Mouse (Mus musculus) urinary bladder, postnatal 36 days (tissue): ENCODE measurements around the gene Gins2.

ENCODE experiments used
- DNase-seq, 2 experiments: peaks; one replicate each; pipeline ENCODE4 v3.0.0; 2022; ENCODE audit warnings: low spot score in 2 of 2, mixed read lengths in 1 of 2

Gene Gins2

GRCm38 (mm10) chr8:120565151-120565711 lies 23.9 kb downstream of the Gins2 start:
- DNase-seq, result no peak

- DNase-seq, result peak; percentile 60 to 82
Observed at GRCm38 (mm10) chr8:120563851-120564837, 25.0 kb downstream of the Gins2 start.

GRCm38 (mm10) chr8:120563348-120563724 lies 25.8 kb downstream of the Gins2 start:
- DNase-seq, result no peak

- no peak for DNase-seq
Observed at GRCm38 (mm10) chr8:120562680-120563347, 26.3 kb downstream of the Gins2 start.

GRCm38 (mm10) chr8:120561539-120562435 lies 27.3 kb downstream of the Gins2 start:
- DNase-seq, result no peak

GRCm38 (mm10) chr8:120560535-120560934 lies 28.6 kb downstream of the Gins2 start:
- DNase-seq, result no peak

- DNase-seq, result no peak
Observed at GRCm38 (mm10) chr8:120559654-120560053, 29.4 kb downstream of the Gins2 start.

GRCm38 (mm10) chr8:120558162-120558561 lies 30.9 kb downstream of the Gins2 start:
- DNase-seq, result no peak

GRCm38 (mm10) chr8:120557170-120557965 lies 31.7 kb downstream of the Gins2 start:
- no peak for DNase-seq

- DNase-seq, result no peak
Observed at GRCm38 (mm10) chr8:120556198-120556892, 32.8 kb downstream of the Gins2 start.

- no peak for DNase-seq
Observed at GRCm38 (mm10) chr8:120554466-120555039, 34.6 kb downstream of the Gins2 start.

- DNase-seq, result no peak
Observed at GRCm38 (mm10) chr8:120553441-120554123, 35.5 kb downstream of the Gins2 start.

GRCm38 (mm10) chr8:120552509-120552908 lies 36.6 kb downstream of the Gins2 start:
- no peak for DNase-seq

GRCm38 (mm10) chr8:120551677-120551980 lies 37.5 kb downstream of the Gins2 start:
- DNase-seq, result no peak

GRCm38 (mm10) chr8:120550937-120551676 lies 38.0 kb downstream of the Gins2 start:
- no peak for DNase-seq

- no peak for DNase-seq
Observed at GRCm38 (mm10) chr8:120550430-120550829, 38.7 kb downstream of the Gins2 start.

- DNase-seq, result no peak
Observed at GRCm38 (mm10) chr8:120549922-120550321, 39.2 kb downstream of the Gins2 start.

- no peak for DNase-seq
Observed at GRCm38 (mm10) chr8:120549321-120549921, 39.7 kb downstream of the Gins2 start.
